Mouse (Mus musculus) neural tube, embryonic 14.5 days (tissue): ENCODE measurements around the gene Stum. TPM values are rescaled to one million over a fixed set of nuclear protein-coding genes. Genes with fewer than 3 reads are reported as not detected.

Experiments
- ATAC-seq: fragments of 200-750 bp; cut with Nextera tagmentation; 2 replicates; pipeline ENCODE4 v1.8.0; 2017; ENCODE audit warnings: low read depth, mild to moderate bottlenecking, moderate TSS enrichment, moderate library complexity
- H3K27ac ChIP-seq: fragments of 300-500 bp; sonication (generic); 2 replicates; pipeline ENCODE4 v1.5.1; 2014; ENCODE audit warnings: low read depth, mild to moderate bottlenecking, control low read depth, low read length, moderate library complexity, mixed read lengths
- H3K27me3 ChIP-seq: fragments of 300-500 bp; sonication (generic); 2 replicates; pipeline ENCODE4 v1.6.1; 2014; ENCODE audit warnings: low read length; ENCODE audit not compliant: control insufficient read depth, insufficient read depth
- H3K36me3 ChIP-seq: fragments of 300-500 bp; sonication (generic); 2 replicates; pipeline ENCODE4 v1.6.1; 2014; ENCODE audit warnings: low read length, mixed read lengths; ENCODE audit not compliant: control insufficient read depth, insufficient read depth
- H3K4me1 ChIP-seq: fragments of 300-500 bp; sonication (generic); 2 replicates; pipeline ENCODE4 v1.6.1; 2014; ENCODE audit warnings: low read length; ENCODE audit not compliant: control insufficient read depth, insufficient read depth
- H3K4me2 ChIP-seq: fragments of 300-500 bp; sonication (generic); 2 replicates; pipeline ENCODE4 v1.6.1; 2014; ENCODE audit warnings: mild to moderate bottlenecking, low read depth, low read length, control low read depth
- H3K4me3 ChIP-seq: fragments of 300-500 bp; sonication (generic); 2 replicates; pipeline ENCODE4 v1.5.1; 2014; ENCODE audit warnings: low read depth, low read length, control low read depth, mixed read lengths
- H3K9ac ChIP-seq: fragments of 300-500 bp; sonication (generic); replicated peaks from 2 replicates; pipeline ENCODE4 v1.6.1; 2014; ENCODE audit warnings: low read depth, mild to moderate bottlenecking, control low read depth, low read length, mixed read lengths
- H3K9me3 ChIP-seq: fragments of 300-500 bp; sonication (generic); 2 replicates; pipeline ENCODE4 v1.6.1; 2016; ENCODE audit warnings: low read length; ENCODE audit not compliant: control insufficient read depth
- WGBS: fragments of 180-500 bp; shearing (Covaris S2); extraction: QIAGEN DNeasy Blood & Tissue Kit; methylation state at CpG from one replicate; pipeline ENCODE4 v1.1.7; 2014; 5-methylcytosine and 5-hydroxymethylcytosine counted together
- polyA plus RNA-seq: library from polyadenylated mRNA; unstranded; fragments of >200 nt; fragmentation: Nextera tagmentation; extraction: Ambion mirVana; gene quantifications from 2 replicates; pipeline ENCODE4 v1.2.1, GENCODE M21; 2014

Gene Stum
- polyA plus RNA-seq, 1 experiment from 2014 or later, result 27.7 TPM

- Histone ChIP-seq H3K36me3 (no peaks in the 10 kb centered on the region), H3K4me3 (no peak overlapping the region), H3K9me3 (no peaks in the 10 kb centered on the region), H3K4me1 (0 out of 2 replicates have a peak, but pooled peaks cover 6% of the 10 kb centered on the region), H3K27me3 (no peaks in the 10 kb centered on the region), H3K27ac (no peak overlapping the region), H3K9ac (no peak overlapping the region), H3K4me2 (no peak overlapping the region)
- 67% methylated on average over 18 of the region's 18 CpGs for WGBS
- 0 out of 2 replicates have a peak, but pooled peaks have one; percentile 28 for ATAC-seq
These were observed 75.3 kb downstream of the Stum start for GRCm38 (mm10) chr1:180407727-180408719.

DNA sequence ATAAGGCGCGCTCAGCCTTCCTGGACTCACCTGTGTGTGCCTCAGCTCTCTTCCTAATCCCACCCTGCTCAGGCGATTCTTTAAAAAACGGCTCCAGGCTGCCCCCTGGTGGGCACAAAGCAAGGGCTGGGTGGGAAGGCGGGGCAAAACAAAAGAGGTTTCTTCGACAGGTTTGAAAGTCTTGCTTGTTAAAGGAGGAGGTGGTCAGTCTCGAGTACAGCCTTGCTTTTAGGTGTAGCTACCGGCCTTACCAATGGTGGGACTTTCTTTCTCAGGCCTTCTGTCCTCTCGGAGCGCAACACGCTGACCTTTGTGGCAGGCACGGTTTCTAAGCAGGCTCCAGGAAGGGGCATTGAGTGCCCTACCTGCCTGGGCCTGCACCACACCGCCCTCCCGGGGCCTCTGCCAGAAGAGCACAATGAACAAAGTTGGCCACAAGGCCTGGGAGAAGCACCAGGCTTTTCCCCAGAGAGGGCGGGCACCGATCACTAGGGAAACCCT is 76.1 kb downstream of the Stum start:
- H3K27ac ChIP-seq, result no peak overlapping the region
- 12% methylated on average over 16 of the region's 16 CpGs for WGBS
- peak; percentile 75 for ATAC-seq
- 0 out of 2 replicates have a peak, but pooled peaks cover 6% of the 10 kb centered on the region for H3K4me1 ChIP-seq
- no peak overlapping the region for H3K9ac ChIP-seq
- no peaks in the 10 kb centered on the region for H3K27me3 ChIP-seq
- no peaks in the 10 kb centered on the region for H3K36me3 ChIP-seq
- H3K4me3 ChIP-seq, result no peak overlapping the region
- no peaks in the 10 kb centered on the region for H3K9me3 ChIP-seq
- peak overlapping the region; percentile 14; the same call in 1 of the 2 replicates for H3K4me2 ChIP-seq

- Histone ChIP-seq H3K9ac (no peak overlapping the region), H3K27ac (no peak overlapping the region), H3K36me3 (no peaks in the 10 kb centered on the region), H3K4me3 (no peak overlapping the region), H3K9me3 (no peaks in the 10 kb centered on the region), H3K4me1 (0 out of 2 replicates have a peak, but pooled peaks cover 6% of the 10 kb centered on the region), H3K27me3 (no peaks in the 10 kb centered on the region), H3K4me2 (no peak overlapping the region)
- ATAC-seq, result no peak
- WGBS, result 78% methylated on average over 11 of the region's 11 CpGs
These were observed 76.8 kb downstream of the Stum start for GRCm38 (mm10) chr1:180406336-180407035.

- Histone ChIP-seq H3K36me3 (no peaks in the 10 kb centered on the region), H3K27ac (no peak overlapping the region), H3K27me3 (no peaks in the 10 kb centered on the region), H3K4me1 (0 out of 2 replicates have a peak, but pooled peaks cover 6% of the 10 kb centered on the region), H3K9me3 (no peaks in the 10 kb centered on the region), H3K4me3 (no peak overlapping the region), H3K9ac (no peak overlapping the region), H3K4me2 (no peak overlapping the region)
- WGBS, result 85% methylated on average over 9 of the region's 9 CpGs
- no peak for ATAC-seq
These were observed 77.5 kb downstream of the Stum start for GRCm38 (mm10) chr1:180405576-180406335.

DNA sequence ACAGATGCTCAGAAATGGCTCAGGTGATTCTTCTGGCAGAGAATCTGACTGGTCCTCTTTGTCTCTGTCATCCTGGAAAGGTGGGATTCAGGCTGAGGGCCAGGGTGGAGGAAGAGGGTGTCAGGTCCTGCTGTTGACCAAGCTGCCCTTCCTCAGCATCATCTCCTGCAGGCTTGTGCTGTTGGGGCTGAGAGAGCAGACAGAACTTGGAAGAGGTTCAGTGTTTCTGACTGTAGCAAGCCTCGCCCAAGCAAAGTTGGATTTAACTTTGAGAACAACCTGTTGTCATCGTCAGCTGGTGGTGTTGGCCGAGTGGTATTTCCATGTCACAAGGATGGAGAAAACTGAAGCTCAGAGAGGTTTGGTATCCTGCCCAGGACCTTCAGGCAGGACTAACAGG is 78.6 kb downstream of the Stum start:
- 96% methylated on average over 3 of the region's 3 CpGs for WGBS
- H3K36me3 ChIP-seq, result no peaks in the 10 kb centered on the region

DNA sequence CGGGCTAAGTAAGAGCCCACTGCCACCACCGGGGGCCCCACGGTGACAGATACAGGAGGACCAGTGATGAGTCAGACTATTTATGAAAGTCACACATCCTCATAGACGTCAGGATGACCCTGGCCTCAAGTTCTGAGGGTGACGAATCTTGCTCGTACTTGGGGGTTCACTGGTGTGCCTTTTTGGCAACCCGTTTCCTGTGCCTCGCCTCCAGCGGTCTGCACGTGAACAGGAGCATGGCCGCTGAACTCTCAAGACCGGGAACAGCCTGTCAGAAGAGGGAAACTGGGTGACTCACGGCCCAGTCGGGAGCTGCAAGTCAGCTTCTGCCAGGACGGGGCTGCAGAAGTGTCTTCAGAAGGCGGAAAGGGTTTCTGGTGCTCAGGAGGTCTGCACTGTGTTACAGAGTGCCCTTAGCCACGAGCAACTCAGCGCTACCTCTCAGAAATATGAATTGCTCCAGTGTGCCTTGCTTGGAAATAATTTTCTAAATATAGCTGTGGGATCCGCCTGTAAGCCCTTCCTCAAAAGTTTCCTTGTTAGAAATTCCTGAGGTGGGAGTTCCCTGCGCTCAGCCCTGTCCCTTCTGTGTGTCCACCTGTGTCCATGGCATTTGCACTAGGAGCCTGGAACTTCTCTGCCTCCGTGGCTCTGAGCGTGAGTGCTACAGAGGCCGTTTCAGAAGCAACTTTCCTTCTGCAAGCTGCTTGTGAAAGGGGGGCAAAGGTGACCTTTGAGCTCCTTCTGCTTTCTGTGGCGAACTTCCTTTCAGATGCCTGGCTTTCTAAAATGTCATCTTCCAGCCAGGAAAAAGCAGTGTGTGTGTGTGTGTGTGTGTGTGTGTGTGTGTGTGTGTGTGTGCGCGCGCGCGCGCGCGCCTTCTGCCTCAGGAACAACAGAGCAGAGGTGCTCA is 79.4 kb downstream of the Stum start:
- H3K4me2 ChIP-seq, result no peak overlapping the region
- no peaks in the 10 kb centered on the region for H3K36me3 ChIP-seq
- no peak for ATAC-seq
- H3K4me3 ChIP-seq, result no peak overlapping the region
- H3K9me3 ChIP-seq, result no peaks in the 10 kb centered on the region
- peak overlapping the region; percentile 52 for H3K27ac ChIP-seq
- 72% methylated on average over 32 of the region's 32 CpGs for WGBS
- no peak overlapping the region for H3K9ac ChIP-seq
- H3K4me1 ChIP-seq, result 0 out of 2 replicates have a peak, but pooled peaks cover 6% of the 10 kb centered on the region
- H3K27me3 ChIP-seq, result no peaks in the 10 kb centered on the region

More for the DNA sequence above, 78.6 kb downstream of the Stum start:
- Histone ChIP-seq H3K9ac (no peak overlapping the region), H3K27me3 (no peaks in the 10 kb centered on the region), H3K27ac (no peak overlapping the region), H3K4me1 (0 out of 2 replicates have a peak, but pooled peaks cover 6% of the 10 kb centered on the region), H3K4me2 (no peak overlapping the region), H3K4me3 (no peak overlapping the region), H3K9me3 (no peaks in the 10 kb centered on the region)
- ATAC-seq, result no peak

DNA sequence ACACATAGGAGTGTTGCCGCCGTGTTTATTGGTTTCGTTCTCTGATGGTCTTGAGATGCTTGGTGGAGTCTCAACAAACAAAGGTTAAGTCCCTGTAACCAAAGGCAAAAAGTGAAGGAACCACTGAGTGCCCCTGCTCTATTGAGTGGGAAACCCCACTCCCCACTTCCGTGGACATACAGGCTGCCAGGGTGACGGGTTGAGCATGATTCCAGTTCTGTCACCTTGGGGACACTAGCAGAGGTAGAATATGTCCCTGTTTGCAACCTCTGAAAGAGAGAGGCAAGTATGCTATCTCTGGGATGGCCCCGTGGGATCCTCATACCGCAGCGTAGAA is 80.0 kb downstream of the Stum start:
- ATAC-seq, result no peak
- Histone ChIP-seq H3K27me3 (no peaks in the 10 kb centered on the region), H3K36me3 (no peaks in the 10 kb centered on the region), H3K4me1 (0 out of 2 replicates have a peak, but pooled peaks cover 2% of the 10 kb centered on the region), H3K4me3 (no peak overlapping the region), H3K9me3 (no peaks in the 10 kb centered on the region), H3K4me2 (no peak overlapping the region), H3K27ac (peak overlapping the region; percentile 52), H3K9ac (no peak overlapping the region)
- 92% methylated on average over 8 of the region's 8 CpGs for WGBS
